Mouse (Mus musculus) spleen, adult 2 months (tissue): ENCODE data around the gene Slain2. TPM values are rescaled to one million over a fixed set of nuclear protein-coding genes. Genes with fewer than 3 reads are reported as not detected.
"Not testable (repeated sequence)": the region's sequence is repeated elsewhere in the genome, so short reads cannot be mapped to it uniquely, and the experiment has no call there.

Source experiments
- DNase-seq, 2 experiments: peaks; one replicate each; pipeline versions ENCODE4 v3.0.0 to v3.0.0-alpha.2; 2012 to 2021; ENCODE audit warnings: low spot score in 2 of 2, low read depth in 1 of 2
- H3K27ac ChIP-seq: fragments of 200-500 bp; 2 replicates; pipeline ENCODE4 v1.5.1; 2012; ENCODE audit warnings: low read length, inconsistent platforms; ENCODE audit not compliant: insufficient read depth
- H3K27me3 ChIP-seq: fragments of 200-500 bp; 2 replicates; pipeline ENCODE4 v1.6.1; 2012; ENCODE audit warnings: mild to moderate bottlenecking, moderate library complexity, low read length, inconsistent platforms; ENCODE audit not compliant: control insufficient read depth, insufficient read depth
- H3K36me3 ChIP-seq: fragments of 200-500 bp; 2 replicates; pipeline ENCODE4 v1.6.1; 2012; ENCODE audit warnings: mild to moderate bottlenecking, low read length, inconsistent platforms; ENCODE audit not compliant: control insufficient read depth, insufficient read depth
- H3K4me1 ChIP-seq: fragments of 200-500 bp; 2 replicates; pipeline ENCODE4 v1.6.1; 2011; ENCODE audit warnings: inconsistent platforms; ENCODE audit not compliant: control insufficient read depth, insufficient read depth, insufficient read length
- H3K4me3 ChIP-seq: fragments of 200-500 bp; 2 replicates; pipeline ENCODE4 v1.5.1; 2011; ENCODE audit warnings: mild to moderate bottlenecking, inconsistent platforms; ENCODE audit not compliant: insufficient read depth, insufficient read length; ENCODE audit errors: extremely low read depth
- CTCF ChIP-seq: fragments of 200-500 bp; IDR thresholded peaks from 2 replicates; pipeline ENCODE4 v1.5.1; 2011; ENCODE audit warnings: mild to moderate bottlenecking, inconsistent platforms; ENCODE audit not compliant: insufficient read depth, insufficient read length, insufficient replicate concordance; ENCODE audit errors: extremely low read depth
- POLR2A ChIP-seq: fragments of 200-500 bp; IDR thresholded peaks from 2 replicates; pipeline ENCODE4 v1.6.1; 2011; ENCODE audit warnings: low read depth, low read length, inconsistent platforms
- WGBS: fragments of 180-500 bp; shearing (Covaris S2); methylation state at CpG from one replicate; pipeline ENCODE4 v1.1.7; 2018; 5-methylcytosine and 5-hydroxymethylcytosine counted together
- polyA plus RNA-seq: library from polyadenylated mRNA; depleted of rRNA; stranded (reverse); fragments of >200 nt; gene quantifications from 2 replicates; pipeline ENCODE4 v1.2.3, GENCODE M21; 2012

The Slain2 gene
- polyA plus RNA-seq, 1 experiment, result 10.8 TPM

GRCm38 (mm10) chr5:72916851-72917250 lies 2.7 kb downstream of the Slain2 start:
- Histone ChIP-seq H3K4me1 (peaks cover 10% of the 10 kb centered on the region; the same call in 1 of the 2 replicates), H3K27ac (peak overlapping the region; percentile 47), H3K27me3 (no peaks in the 10 kb centered on the region), H3K36me3 (no peaks in the 10 kb centered on the region), H3K4me3 (no peak overlapping the region)
- TF ChIP-seq POLR2A (no peak), CTCF (no peak)
- DNase-seq, result no peak
- 2% methylated on average over 1 of the region's 1 CpGs for WGBS

- no peaks in the 10 kb centered on the region for H3K36me3 ChIP-seq
- no peaks in the 10 kb centered on the region for H3K27me3 ChIP-seq
- H3K4me1 ChIP-seq, result peaks cover 10% of the 10 kb centered on the region; the same call in 1 of the 2 replicates
- DNase-seq, result no peak
- no peak overlapping the region for H3K4me3 ChIP-seq
- 95% methylated on average over 4 of the region's 4 CpGs for WGBS
- TF ChIP-seq POLR2A (no peak), CTCF (no peak)
- no peak overlapping the region for H3K27ac ChIP-seq
Observed at GRCm38 (mm10) chr5:72920416-72920815, 6.3 kb downstream of the Slain2 start.

GRCm38 (mm10) chr5:72921171-72921570 lies 7.1 kb downstream of the Slain2 start:
- no peaks in the 10 kb centered on the region for H3K36me3 ChIP-seq
- H3K4me1 ChIP-seq, result peaks cover 8% of the 10 kb centered on the region; the same call in 1 of the 2 replicates
- no peak for DNase-seq
- H3K27ac ChIP-seq, result no peak overlapping the region
- H3K4me3 ChIP-seq, result no peak overlapping the region
- no peaks in the 10 kb centered on the region for H3K27me3 ChIP-seq
- TF ChIP-seq POLR2A (no peak), CTCF (no peak)
- WGBS, result 95% methylated on average over 8 of the region's 8 CpGs

GRCm38 (mm10) chr5:72922796-72923195 lies 8.7 kb downstream of the Slain2 start:
- no peaks in the 10 kb centered on the region; the same call in 1 of the 2 replicates for H3K4me1 ChIP-seq
- DNase-seq, result no peak

GRCm38 (mm10) chr5:72927074-72927473 lies 13.0 kb downstream of the Slain2 start:
- Histone ChIP-seq H3K4me3 (no peak overlapping the region), H3K27me3 (no peaks in the 10 kb centered on the region), H3K27ac (no peak overlapping the region), H3K36me3 (no peaks in the 10 kb centered on the region), H3K4me1 (no peaks in the 10 kb centered on the region; the same call in 1 of the 2 replicates)
- TF ChIP-seq POLR2A (no peak), CTCF (no peak)
- no peak for DNase-seq

More at GRCm38 (mm10) chr5:72922796-72923195, 8.7 kb downstream of the Slain2 start:
- no peaks in the 10 kb centered on the region for H3K27me3 ChIP-seq
- no peak overlapping the region for H3K4me3 ChIP-seq
- H3K27ac ChIP-seq, result no peak overlapping the region
- TF ChIP-seq POLR2A, result no peak
- TF ChIP-seq CTCF, result no peak
- H3K36me3 ChIP-seq, result no peaks in the 10 kb centered on the region
- WGBS, result 95% methylated on average over 3 of the region's 3 CpGs

GRCm38 (mm10) chr5:72933026-72933675 lies 19.0 kb downstream of the Slain2 start:
- Histone ChIP-seq H3K4me3 (no peak overlapping the region), H3K27ac (no peak overlapping the region), H3K27me3 (no peaks in the 10 kb centered on the region), H3K36me3 (no peaks in the 10 kb centered on the region), H3K4me1 (no peaks in the 10 kb centered on the region; the same call in 1 of the 2 replicates)
- TF ChIP-seq POLR2A (no peak), CTCF (no peak)
- DNase-seq, result no peak
- 97% methylated on average over 17 of the region's 17 CpGs for WGBS

- peak in 1 of 2 experiments; percentile 20 for DNase-seq
- 64% methylated on average over 3 of the region's 3 CpGs for WGBS
- not testable (repeated sequence) for H3K4me1 ChIP-seq
Observed at GRCm38 (mm10) chr5:72938421-72938820, 24.3 kb downstream of the Slain2 start.

More at GRCm38 (mm10) chr5:72938421-72938820, 24.3 kb downstream of the Slain2 start:
- not testable (repeated sequence) for H3K4me3 ChIP-seq, H3K36me3 ChIP-seq, H3K27me3 ChIP-seq
- H3K27ac ChIP-seq, result 0 out of 2 replicates have a peak overlapping the region, but pooled peaks have one; percentile 32
